Mouse (Mus musculus): ENCODE data around the gene Pcgf1. TPM values are rescaled to one million over a fixed set of nuclear protein-coding genes. Genes with fewer than 3 reads are reported as not detected.

Gene Pcgf1
- total RNA-seq, 2 experiments from 2014 or later, result 4.5 to 7.4 TPM

- no peak for DNase-seq
- intact Hi-C loops (cut with DNase I), result no loop called here
These were observed 19.9 kb upstream of the Pcgf1 start, which contains the start of gene Dqx1 for GRCm38 (mm10) chr6:83057790-83058189. TSS of gene Dqx1 (plus strand) at chr6:83057844.

GRCm38 (mm10) chr6:83058725-83059124 is 18.9 kb upstream of the Pcgf1 start:
- DNase-seq, result no peak
- intact Hi-C loops (cut with DNase I), result no loop called here

DNA sequence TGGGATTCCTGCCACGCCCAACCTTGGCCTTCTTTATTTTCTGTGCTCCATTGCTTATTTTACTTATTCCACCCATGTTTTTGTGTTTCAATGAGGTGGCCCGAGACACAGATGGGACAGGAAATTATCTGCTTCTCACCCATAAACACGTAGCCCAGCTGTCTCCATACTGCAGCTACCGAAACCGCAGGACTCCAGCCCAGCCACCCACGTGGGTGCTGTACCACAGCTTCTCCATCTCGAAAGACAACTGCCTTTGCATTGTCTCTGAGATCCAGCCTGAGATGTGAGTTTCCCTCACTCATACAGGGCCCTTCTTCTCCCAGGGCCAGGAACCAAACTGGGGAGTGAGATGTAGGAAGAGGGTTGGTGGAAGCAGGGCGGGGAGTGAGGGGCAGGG is 11.7 kb upstream of the Pcgf1 start:
- intact Hi-C loops (cut with DNase I), result no loop called here
- DNase-seq, result no peak

- intact Hi-C loops (cut with DNase I), result no loop called here
- no peak for DNase-seq
These were observed 11.2 kb upstream of the Pcgf1 start for GRCm38 (mm10) chr6:83066441-83066840.

DNA sequence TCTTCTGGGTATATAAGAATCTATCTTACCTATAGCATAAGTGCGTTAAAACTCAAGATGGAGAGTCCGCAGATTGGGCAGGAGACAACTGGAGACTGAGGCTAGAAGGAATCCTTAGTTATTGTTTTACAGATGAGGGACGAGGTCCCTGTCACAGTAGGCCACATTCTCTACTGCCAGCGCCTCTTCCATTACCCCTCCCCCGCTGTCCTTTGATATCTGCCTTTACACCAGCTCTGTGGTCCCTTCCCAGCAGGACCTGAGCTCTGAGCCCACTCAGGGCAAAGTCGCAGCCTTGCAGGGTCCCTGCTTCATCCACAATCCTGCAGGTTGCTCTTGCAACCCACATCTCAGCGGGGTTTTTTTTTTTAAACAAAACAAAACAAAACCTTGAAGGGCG is 9.4 kb upstream of the Pcgf1 start:
- DNase-seq, result no peak

GRCm38 (mm10) chr6:83068706-83069487 is 8.8 kb upstream of the Pcgf1 start:
- no peak for DNase-seq
- intact Hi-C loops (cut with DNase I), result no loop called here

More for the DNA sequence above, 9.4 kb upstream of the Pcgf1 start:
- intact Hi-C loops (cut with DNase I), result no loop called here

DNA sequence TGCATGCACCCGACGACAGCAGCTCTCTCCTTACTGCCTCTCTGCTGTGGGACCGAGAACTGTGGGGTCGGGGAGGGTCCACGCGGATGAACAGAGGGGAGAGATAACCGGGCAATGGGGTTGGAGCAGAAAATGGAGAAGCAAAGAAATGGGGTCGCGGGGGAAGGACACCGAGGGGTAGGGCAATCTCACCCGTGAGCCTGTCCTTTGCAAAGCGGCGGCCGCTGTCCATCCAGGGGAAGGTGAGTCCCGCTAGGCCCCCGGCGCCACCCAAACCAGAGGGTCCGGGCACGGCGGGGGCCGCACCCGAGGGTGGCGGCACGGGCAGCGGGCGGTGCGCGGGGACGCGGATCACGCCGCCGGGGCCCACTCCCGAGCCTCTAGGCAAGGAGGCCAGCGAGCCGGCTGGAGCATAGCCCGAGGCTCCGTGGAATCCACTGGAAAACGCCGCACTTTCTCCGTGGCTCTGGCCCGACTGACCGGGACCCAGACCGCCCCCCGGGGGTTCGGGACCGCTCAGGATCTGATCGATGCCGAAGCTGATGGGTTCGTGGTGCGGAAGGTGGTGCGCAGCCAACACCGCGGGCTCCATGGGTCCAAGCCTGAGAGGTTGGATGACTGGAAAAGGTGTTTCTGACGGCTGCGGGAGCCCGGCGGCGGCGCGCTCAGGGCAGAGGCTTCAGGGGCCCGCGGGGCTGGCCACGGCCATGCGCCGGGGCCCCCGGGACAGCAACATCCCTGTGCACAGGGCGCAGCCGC is 8.0 kb upstream of the Pcgf1 start:
- intact Hi-C loops (cut with DNase I), result no loop called here
- no peak for DNase-seq

DNA sequence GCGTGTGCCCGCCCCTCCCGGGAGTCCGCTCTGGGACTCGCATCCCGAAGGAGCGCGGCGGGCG is 7.6 kb upstream of the Pcgf1 start, which contains the start of gene Tlx2:
Tlx2 (minus strand) TSS at position 47 of the 64 bp plus-strand sequence.
- intact Hi-C loops (cut with DNase I), result no loop called here

GRCm38 (mm10) chr6:83070311-83071219 is 7.1 kb upstream of the Pcgf1 start:
- peak in 1 of 2 experiments; percentile 61 for DNase-seq
- intact Hi-C loops (cut with DNase I), result no loop called here

More for the DNA sequence above, 7.6 kb upstream of the Pcgf1 start, which contains the start of gene Tlx2:
- no peak for DNase-seq

- intact Hi-C loops (cut with DNase I), result no loop called here
- DNase-seq, result no peak
These were observed 6.4 kb upstream of the Pcgf1 start for GRCm38 (mm10) chr6:83071220-83071619.

DNA sequence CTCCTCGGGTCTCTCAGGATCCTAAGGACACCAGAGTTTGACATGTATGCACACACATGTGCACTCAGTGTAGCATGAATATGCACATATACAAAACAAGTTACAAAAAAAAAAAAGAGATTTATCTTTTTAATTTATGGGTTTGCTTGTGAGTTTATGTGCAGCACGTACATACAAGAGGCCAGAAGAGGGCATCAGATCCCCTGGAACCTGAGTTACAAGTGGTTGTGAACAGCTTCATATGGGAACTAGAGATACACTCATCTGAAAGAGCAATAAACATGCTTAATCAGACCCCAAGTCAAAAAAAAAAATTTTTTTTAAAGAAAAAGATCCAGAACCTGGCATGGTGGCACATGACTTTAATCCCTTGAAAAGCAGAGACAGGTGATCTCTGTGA is 2.7 kb upstream of the Pcgf1 start:
- DNase-seq, result no peak
- intact Hi-C loops (cut with DNase I), result no loop called here

GRCm38 (mm10) chr6:83078324-83078858 is 722 bp downstream of the Pcgf1 start:
- intact Hi-C loops (cut with DNase I), result loop anchor here (1.0 to 2.0 kb wide), 2 partner anchors 24 to 82 kb away; partner anchors contain the start of gene Aup1
- peak; percentile 99 to 100 for DNase-seq

GRCm38 (mm10) chr6:83080210-83080609 is 2.5 kb downstream of the Pcgf1 start:
- intact Hi-C loops (cut with DNase I), result no loop called here
- no peak for DNase-seq

DNA sequence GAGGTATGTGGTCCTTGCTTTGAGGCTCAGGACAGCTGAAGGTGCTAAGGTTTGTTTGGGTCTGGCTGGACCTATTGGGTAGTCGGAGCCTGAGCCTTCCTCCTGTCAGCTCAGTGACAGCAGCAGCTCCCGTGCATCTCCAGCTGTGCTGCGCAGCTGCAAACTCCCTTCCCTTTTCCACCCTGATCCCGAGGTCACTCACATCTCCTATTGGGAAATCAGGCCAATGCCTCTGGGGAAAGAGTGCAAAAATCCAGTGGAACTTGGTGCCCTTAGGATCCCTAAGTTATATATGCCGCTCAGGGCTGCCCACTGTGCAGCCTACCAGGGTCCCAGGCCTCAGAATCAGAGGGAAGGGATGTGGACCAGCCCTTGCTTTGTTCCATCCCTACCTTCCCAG is 5.8 kb downstream of the Pcgf1 start:
- intact Hi-C loops (cut with DNase I), result no loop called here
- no peak for DNase-seq

GRCm38 (mm10) chr6:83084477-83084876 is 6.8 kb downstream of the Pcgf1 start:
- no peak for DNase-seq
- intact Hi-C loops (cut with DNase I), result no loop called here

DNA sequence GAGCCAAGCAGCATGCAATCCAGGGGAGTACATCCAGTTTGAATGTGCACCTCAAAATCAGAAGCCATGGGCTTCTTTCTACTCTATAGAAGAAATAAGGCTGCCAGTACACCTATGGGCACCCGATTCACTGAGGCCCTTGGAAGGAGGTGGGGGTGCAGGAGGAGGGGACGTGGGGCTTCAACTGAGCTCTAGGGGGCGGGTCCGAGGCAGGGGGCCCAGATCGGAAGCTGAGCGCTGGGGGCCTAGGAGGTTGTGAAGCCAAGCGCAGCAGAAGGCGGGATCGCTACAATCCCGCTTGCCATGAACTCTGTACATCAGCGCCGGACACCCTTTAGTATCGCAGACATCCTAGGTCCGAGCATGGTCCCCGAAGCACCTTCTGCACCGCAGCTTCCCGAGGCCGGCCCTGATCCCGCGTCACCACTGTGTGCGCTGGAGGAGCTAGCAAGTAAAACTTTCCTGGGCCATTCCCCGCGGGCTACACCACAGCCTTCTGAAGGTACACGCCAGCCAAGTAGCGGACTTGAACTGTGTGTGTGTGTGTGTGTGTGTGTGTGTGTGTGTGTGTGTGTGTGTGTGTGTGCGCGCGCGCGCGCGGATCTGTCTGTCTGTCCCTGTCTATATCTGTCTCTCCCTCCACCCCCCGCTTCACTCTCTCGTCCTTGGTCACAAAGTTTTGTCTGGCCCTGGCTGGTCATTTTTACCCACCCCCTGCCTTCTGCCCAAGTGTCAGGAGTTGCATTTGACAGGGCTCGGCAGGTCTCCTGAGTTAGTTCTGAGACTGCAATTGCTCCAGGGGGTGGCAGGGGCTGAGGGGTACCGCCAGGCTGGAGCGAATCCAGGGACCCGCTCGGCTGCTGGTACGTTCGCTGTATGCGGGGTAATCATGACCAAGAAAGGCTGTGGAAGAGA is 8.7 kb downstream of the Pcgf1 start, which contains the start of gene Lbx2:
Lbx2 (plus strand) TSS at position 247 of the 915 bp plus-strand sequence.
- intact Hi-C loops (cut with DNase I), result no loop called here
- DNase-seq, result no peak

GRCm38 (mm10) chr6:83087205-83087925 is 9.7 kb downstream of the Pcgf1 start:
- DNase-seq, result peak in 1 of 2 experiments; percentile 39
- intact Hi-C loops (cut with DNase I), result no loop called here

GRCm38 (mm10) chr6:83087926-83088260 is 10.2 kb downstream of the Pcgf1 start:
- DNase-seq, result no peak
- intact Hi-C loops (cut with DNase I), result no loop called here

DNA sequence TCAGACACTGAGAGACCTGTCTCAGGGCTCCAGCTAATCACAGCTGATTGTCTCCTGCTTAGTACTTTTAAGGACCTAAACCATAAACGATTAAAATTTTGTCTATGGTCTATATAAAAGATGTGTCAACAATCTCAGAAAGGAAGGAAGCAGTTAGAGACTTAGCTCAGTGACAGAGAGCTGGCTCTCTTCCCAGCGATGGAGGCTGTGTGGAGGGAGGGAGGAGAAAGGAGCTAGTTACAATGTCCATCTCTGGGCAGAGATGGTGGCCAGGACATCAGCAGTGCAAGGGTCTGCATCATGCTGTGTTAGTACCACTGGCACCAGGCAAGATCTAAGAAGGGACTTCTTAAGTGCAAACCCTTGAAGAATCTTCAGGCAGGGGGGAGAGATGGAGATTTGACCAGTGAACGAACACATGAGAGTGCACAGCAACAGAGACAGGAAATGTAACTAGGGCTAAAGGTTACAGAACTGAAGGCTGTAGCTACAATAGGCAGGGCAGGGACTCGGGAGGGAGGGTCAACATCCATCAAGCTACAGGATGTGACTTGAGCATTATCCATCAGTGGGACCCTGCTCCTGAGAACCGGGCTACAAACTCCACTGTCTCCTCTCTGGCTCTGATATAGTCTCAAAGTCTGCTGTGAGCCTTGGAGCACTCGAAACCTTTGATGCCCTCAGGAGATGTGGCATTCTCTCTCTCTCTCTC is 14.9 kb downstream of the Pcgf1 start:
- intact Hi-C loops (cut with DNase I), result no loop called here
- no peak for DNase-seq
